ENCODE assay signal across 13 mouse cellular contexts in genomic region chr3:121156451-121157186, GRCm38 (mm10). TPM values are rescaled to one million over a fixed set of nuclear protein-coding genes. Genes with fewer than 3 reads are reported as not detected.
DNase-seq lines count a peak whose midpoint lies in the region; ATAC-seq lines count a peak whose summit lies in the region.
"Had no signal": no experiment of that assay in that cellular context is flagged by ENCODE, and none has a peak within 500 bp of the region (broad histone marks: within the 10 kb centered on the region; RNA-seq: fewer than 3 reads in every experiment).

No protein-coding gene starts in this region.

- H3K9me3 ChIP-seq in midbrain, embryonic 11.5 days (ENCODE audit: control insufficient read depth, low read length), result no peaks in the 10 kb centered on the region
- no peaks in the 10 kb centered on the region for H3K9me3 ChIP-seq in midbrain, embryonic 10.5 days (replicated peaks)
- H3K9me3 ChIP-seq in forebrain, embryonic 16.5 days (ENCODE audit: control insufficient read depth, low read length), result no peaks in the 10 kb centered on the region
- no peaks in the 10 kb centered on the region for H3K9me3 ChIP-seq in limb, embryonic 13.5 days
- H3K9me3 ChIP-seq: intestine, embryonic 15.5 days; liver, embryonic 13.5 days had no signal

- peaks cover 12% of the 10 kb centered on the region for H3K4me1 ChIP-seq in midbrain, embryonic 11.5 days (ENCODE audit: control insufficient read depth, insufficient read depth, low read length)
- peaks cover 24% of the 10 kb centered on the region for H3K4me1 ChIP-seq in midbrain, embryonic 10.5 days
- H3K4me1 ChIP-seq in forebrain, embryonic 16.5 days (replicated peaks; ENCODE audit: control insufficient read depth, insufficient read depth, low read length), result peaks cover 33% of the 10 kb centered on the region
- peaks cover 27% of the 10 kb centered on the region for H3K4me1 ChIP-seq in limb, embryonic 13.5 days
- H3K4me1 ChIP-seq: intestine, embryonic 15.5 days; liver, embryonic 13.5 days had no signal

- H3K27ac ChIP-seq in midbrain, embryonic 11.5 days (ENCODE audit: low read depth, low read length), result no peak overlapping the region
- no peak overlapping the region for H3K27ac ChIP-seq in midbrain, embryonic 10.5 days (replicated peaks)
- peak overlapping the region; percentile 62 for H3K27ac ChIP-seq in forebrain, embryonic 16.5 days (ENCODE audit: low read length)
- no peak overlapping the region for H3K27ac ChIP-seq in limb, embryonic 13.5 days
- H3K27ac ChIP-seq: intestine, embryonic 15.5 days; liver, embryonic 13.5 days had no signal

- no peaks in the 10 kb centered on the region for H3K36me3 ChIP-seq in midbrain, embryonic 11.5 days (ENCODE audit: control insufficient read depth, insufficient read depth, low read length)
- H3K36me3 ChIP-seq in midbrain, embryonic 10.5 days, result no peaks in the 10 kb centered on the region
- no peaks in the 10 kb centered on the region for H3K36me3 ChIP-seq in forebrain, embryonic 16.5 days (ENCODE audit: control insufficient read depth, insufficient read depth)
- H3K36me3 ChIP-seq in limb, embryonic 13.5 days, result no peaks in the 10 kb centered on the region
- H3K36me3 ChIP-seq: intestine, embryonic 15.5 days; liver, embryonic 13.5 days had no signal

- peak; percentile 83 for DNase-seq in midbrain, embryonic 11.5 days (ENCODE audit: low spot score, missing footprints)
- DNase-seq in midbrain, embryonic 10.5 days (ENCODE audit: low spot score), result no peak
- DNase-seq in lung, postnatal 25 days (ENCODE audit: low spot score), result no peak
- no peak for DNase-seq in kidney, postnatal 36 days
- no peak for DNase-seq in right cerebral cortex, postnatal 36 days (ENCODE audit: low spot score in 2 of 2)
- DNase-seq: adrenal gland, postnatal 10 days; kidney, postnatal 4 days; liver, embryonic 13.5 days; lung, postnatal 36 days; right cerebral cortex, adult 18-20 months had no signal

- H3K27me3 ChIP-seq in midbrain, embryonic 11.5 days (ENCODE audit: control insufficient read depth, insufficient read depth, low read length), result no peaks in the 10 kb centered on the region
- no peaks in the 10 kb centered on the region for H3K27me3 ChIP-seq in midbrain, embryonic 10.5 days (ENCODE audit: low read depth, poor library complexity, severe bottlenecking)
- H3K27me3 ChIP-seq in forebrain, embryonic 16.5 days (replicated peaks; ENCODE audit: control insufficient read depth, insufficient read depth, low read length), result no peaks in the 10 kb centered on the region
- no peaks in the 10 kb centered on the region for H3K27me3 ChIP-seq in limb, embryonic 13.5 days
- H3K27me3 ChIP-seq: intestine, embryonic 15.5 days; liver, embryonic 13.5 days had no signal

- WGBS in midbrain, embryonic 11.5 days, result 56% methylated on average over 11 of the region's 11 CpGs
- 56% methylated on average over 11 of the region's 11 CpGs for WGBS in midbrain, embryonic 10.5 days
- 23% methylated on average over 11 of the region's 11 CpGs for WGBS in forebrain, embryonic 16.5 days
- WGBS in limb, embryonic 13.5 days, result 58% methylated on average over 11 of the region's 11 CpGs

- peak; percentile 56; the same call in 1 of the 2 replicates for ATAC-seq in midbrain, embryonic 11.5 days (ENCODE audit: low FRiP score)
- peak; percentile 66 for ATAC-seq in forebrain, embryonic 16.5 days
- ATAC-seq in limb, embryonic 13.5 days (ENCODE audit: low FRiP score, low read depth), result no peak
- ATAC-seq: intestine, embryonic 15.5 days had no signal

- H3K4me2 ChIP-seq in midbrain, embryonic 11.5 days, result no peak overlapping the region
- H3K4me2 ChIP-seq in forebrain, embryonic 16.5 days (ENCODE audit: low read length), result peak overlapping the region; percentile 37
- H3K4me2 ChIP-seq in limb, embryonic 13.5 days (replicated peaks), result peak overlapping the region; percentile 25; the same call in 1 of the 2 replicates
- H3K4me2 ChIP-seq: intestine, embryonic 15.5 days; liver, embryonic 13.5 days had no signal

- H3K4me3 ChIP-seq in midbrain, embryonic 11.5 days (ENCODE audit: low read depth, low read length), result no peak overlapping the region
- no peak overlapping the region for H3K4me3 ChIP-seq in midbrain, embryonic 10.5 days
- H3K4me3 ChIP-seq in forebrain, embryonic 16.5 days (replicated peaks; ENCODE audit: low read length), result peak overlapping the region; percentile 17
- H3K4me3 ChIP-seq in limb, embryonic 13.5 days, result no peak overlapping the region
- H3K4me3 ChIP-seq: intestine, embryonic 15.5 days; liver, embryonic 13.5 days had no signal

- H3K9ac ChIP-seq in midbrain, embryonic 11.5 days (ENCODE audit: low read length), result no peak overlapping the region
- H3K9ac ChIP-seq in forebrain, embryonic 16.5 days (replicated peaks; ENCODE audit: low read depth, low read length), result peak overlapping the region; percentile 3
- H3K9ac ChIP-seq in limb, embryonic 13.5 days, result no peak overlapping the region; the same call in 1 of the 2 replicates
- H3K9ac ChIP-seq: intestine, embryonic 15.5 days; liver, embryonic 13.5 days had no signal

RNA-seq across cellular contexts. Expression of gene Rwdd3, which starts 14.9 kb away (rescaled TPM):
- 3.9 and 4.2 TPM in 2 replicates for polyA plus RNA-seq in midbrain, embryonic 11.5 days (2014; fragmentation: Nextera tagmentation; extraction: Ambion mirVana)
- polyA plus RNA-seq in midbrain, embryonic 10.5 days (2016; fragmentation: Nextera tagmentation; extraction: Ambion mirVana), result 3.9 and 5.3 TPM in 2 replicates
- 18.5 and 23.2 TPM in 2 replicates for polyA plus RNA-seq in forebrain, embryonic 16.5 days (2015; fragmentation: Nextera tagmentation; extraction: Ambion mirVana)
- polyA plus RNA-seq in limb, embryonic 13.5 days (2015; fragmentation: Nextera tagmentation; extraction: Ambion mirVana), result 9.1 and 9.8 TPM in 2 replicates
